Mouse (Mus musculus): ENCODE data around the gene Gm11077. TPM values are rescaled to one million over a fixed set of nuclear protein-coding genes. Genes with fewer than 3 reads are reported as not detected.

Gene Gm11077
- polyA plus RNA-seq, 1 experiment, result not detected

GRCm38 (mm10) chr6:140745586-140745985 lies 16.5 kb downstream of the Gm11077 start:
- TF ChIP-seq POLR2AphosphoS2 (IDR thresholded peaks at IDR 0.05; ENCODE audit: insufficient read length, low read depth) (no peak), TCF12 (IDR thresholded peaks at IDR 0.05; ENCODE audit: insufficient read depth, poor library complexity, severe bottlenecking) (no peak), SRF (IDR thresholded peaks at IDR 0.05; ENCODE audit: control insufficient read depth, insufficient read length, low read depth) (no peak), MAX (IDR thresholded peaks at IDR 0.05; ENCODE audit: low read depth) (no peak), POLR2A (IDR thresholded peaks at IDR 0.05; ENCODE audit: insufficient read length, low read depth) (no peak)
- Histone ChIP-seq H3K36me3 (ENCODE audit: control insufficient read depth, insufficient read depth) (no peaks in the 10 kb centered on the region), H3K79me2 (ENCODE audit: control insufficient read depth, insufficient read depth) (no peaks in the 10 kb centered on the region), H3K27me3 (ENCODE audit: control insufficient read depth, insufficient read depth, insufficient read length) (no peaks in the 10 kb centered on the region), H3ac (ENCODE audit: control insufficient read depth, insufficient read length) (no peak overlapping the region), H3K4me2 (ENCODE audit: low read depth) (no peak overlapping the region), H3K4me3 (no peak overlapping the region)

- no peaks in the 10 kb centered on the region for H3K27me3 ChIP-seq (ENCODE audit: control insufficient read depth, insufficient read depth, insufficient read length)
- TF ChIP-seq SRF (IDR thresholded peaks at IDR 0.05; ENCODE audit: control insufficient read depth, insufficient read length, low read depth) (no peak), POLR2AphosphoS2 (IDR thresholded peaks at IDR 0.05; ENCODE audit: insufficient read length, low read depth) (no peak), USF1 (IDR thresholded peaks at IDR 0.05; ENCODE audit: low read depth) (no peak), MYOD1 (IDR thresholded peaks at IDR 0.05; ENCODE audit: control insufficient read depth in 1 of 3, insufficient read length in 2 of 3, low read depth in 2 of 3) (no peak), CEBPB (IDR thresholded peaks at IDR 0.05; ENCODE audit: insufficient read depth, poor library complexity, severe bottlenecking) (no peak), MAX (IDR thresholded peaks at IDR 0.05; ENCODE audit: low read depth) (no peak), POLR2A (IDR thresholded peaks at IDR 0.05; ENCODE audit: insufficient read length, low read depth) (no peak), REST (IDR thresholded peaks at IDR 0.05; ENCODE audit: insufficient read depth, insufficient read length) (no peak), E2F4 (IDR thresholded peaks at IDR 0.05; ENCODE audit: insufficient read depth) (no peak), TCF12 (IDR thresholded peaks at IDR 0.05; ENCODE audit: insufficient read depth, poor library complexity, severe bottlenecking) (no peak), TCF3 (IDR thresholded peaks at IDR 0.05; ENCODE audit: insufficient read length, low read depth) (no peak), MYOG (IDR thresholded peaks at IDR 0.05; ENCODE audit: control insufficient read depth in 1 of 3, insufficient read depth in 1 of 3, insufficient read length in 2 of 3, low read depth in 2 of 3) (no peak)
- no peaks in the 10 kb centered on the region for H3K79me2 ChIP-seq (ENCODE audit: control insufficient read depth, insufficient read depth)
- H3K4me2 ChIP-seq (ENCODE audit: low read depth), result no peak overlapping the region
- H3K4me3 ChIP-seq, result no peak overlapping the region
- no peak overlapping the region for H3ac ChIP-seq (ENCODE audit: control insufficient read depth, insufficient read length)
- no peaks in the 10 kb centered on the region for H3K36me3 ChIP-seq (ENCODE audit: control insufficient read depth, insufficient read depth)
These were observed 18.5 kb downstream of the Gm11077 start for GRCm38 (mm10) chr6:140747591-140747990.

- Histone ChIP-seq H3K4me3 (no peak overlapping the region), H3K4me2 (ENCODE audit: low read depth) (no peak overlapping the region), H3K79me2 (ENCODE audit: control insufficient read depth, insufficient read depth) (no peaks in the 10 kb centered on the region), H3ac (ENCODE audit: control insufficient read depth, insufficient read length) (no peak overlapping the region), H3K36me3 (ENCODE audit: control insufficient read depth, insufficient read depth) (no peaks in the 10 kb centered on the region), H3K27me3 (ENCODE audit: control insufficient read depth, insufficient read depth, insufficient read length) (no peaks in the 10 kb centered on the region)
- TF ChIP-seq CEBPB (IDR thresholded peaks at IDR 0.05; ENCODE audit: insufficient read depth, poor library complexity, severe bottlenecking), result no peak
- TF ChIP-seq POLR2A (IDR thresholded peaks at IDR 0.05; ENCODE audit: insufficient read length, low read depth), result no peak
- no peak for TF ChIP-seq USF1 (IDR thresholded peaks at IDR 0.05; ENCODE audit: low read depth)
- no peak for TF ChIP-seq POLR2AphosphoS2 (IDR thresholded peaks at IDR 0.05; ENCODE audit: insufficient read length, low read depth)
- TF ChIP-seq MYOD1 (IDR thresholded peaks at IDR 0.05; ENCODE audit: control insufficient read depth in 1 of 3, insufficient read length in 2 of 3, low read depth in 2 of 3), result no peak
- no peak for TF ChIP-seq E2F4 (IDR thresholded peaks at IDR 0.05; ENCODE audit: insufficient read depth)
- TF ChIP-seq MYOG (IDR thresholded peaks at IDR 0.05; ENCODE audit: control insufficient read depth in 1 of 3, insufficient read depth in 1 of 3, insufficient read length in 2 of 3, low read depth in 2 of 3), result no peak
- no peak for TF ChIP-seq TCF3 (IDR thresholded peaks at IDR 0.05; ENCODE audit: insufficient read length, low read depth)
- TF ChIP-seq SRF (IDR thresholded peaks at IDR 0.05; ENCODE audit: control insufficient read depth, insufficient read length, low read depth), result no peak
- TF ChIP-seq REST (IDR thresholded peaks at IDR 0.05; ENCODE audit: insufficient read depth, insufficient read length), result no peak
- TF ChIP-seq TCF12 (IDR thresholded peaks at IDR 0.05; ENCODE audit: insufficient read depth, poor library complexity, severe bottlenecking), result no peak
- no peak for TF ChIP-seq MAX (IDR thresholded peaks at IDR 0.05; ENCODE audit: low read depth)
These were observed 21.4 kb downstream of the Gm11077 start for GRCm38 (mm10) chr6:140750371-140751080.

GRCm38 (mm10) chr6:140766365-140766764 lies 37.3 kb downstream of the Gm11077 start:
- Histone ChIP-seq H3K4me2 (ENCODE audit: low read depth) (no peak overlapping the region), H3K36me3 (ENCODE audit: control insufficient read depth, insufficient read depth) (no peaks in the 10 kb centered on the region), H3K4me3 (no peak overlapping the region), H3ac (ENCODE audit: control insufficient read depth, insufficient read length) (no peak overlapping the region), H3K79me2 (ENCODE audit: control insufficient read depth, insufficient read depth) (no peaks in the 10 kb centered on the region), H3K27me3 (ENCODE audit: control insufficient read depth, insufficient read depth, insufficient read length) (no peaks in the 10 kb centered on the region)
- no peak for TF ChIP-seq TCF12 (IDR thresholded peaks at IDR 0.05; ENCODE audit: insufficient read depth, poor library complexity, severe bottlenecking)
- TF ChIP-seq CEBPB (IDR thresholded peaks at IDR 0.05; ENCODE audit: insufficient read depth, poor library complexity, severe bottlenecking), result no peak

GRCm38 (mm10) chr6:140767237-140767636 lies 38.2 kb downstream of the Gm11077 start:
- H3K79me2 ChIP-seq (ENCODE audit: control insufficient read depth, insufficient read depth), result no peaks in the 10 kb centered on the region
- H3K4me2 ChIP-seq (ENCODE audit: low read depth), result no peak overlapping the region
- TF ChIP-seq REST (IDR thresholded peaks at IDR 0.05; ENCODE audit: insufficient read depth, insufficient read length), result no peak
- no peak for TF ChIP-seq TCF12 (IDR thresholded peaks at IDR 0.05; ENCODE audit: insufficient read depth, poor library complexity, severe bottlenecking)
- no peak for TF ChIP-seq E2F4 (IDR thresholded peaks at IDR 0.05; ENCODE audit: insufficient read depth)
- no peak for TF ChIP-seq POLR2A (IDR thresholded peaks at IDR 0.05; ENCODE audit: insufficient read length, low read depth)
- no peak for TF ChIP-seq POLR2AphosphoS2 (IDR thresholded peaks at IDR 0.05; ENCODE audit: insufficient read length, low read depth)
- TF ChIP-seq USF1 (IDR thresholded peaks at IDR 0.05; ENCODE audit: low read depth), result no peak
- TF ChIP-seq MYOG (IDR thresholded peaks at IDR 0.05; ENCODE audit: control insufficient read depth in 1 of 3, insufficient read depth in 1 of 3, insufficient read length in 2 of 3, low read depth in 2 of 3), result no peak
- TF ChIP-seq SRF (IDR thresholded peaks at IDR 0.05; ENCODE audit: control insufficient read depth, insufficient read length, low read depth), result no peak
- no peak for TF ChIP-seq MAX (IDR thresholded peaks at IDR 0.05; ENCODE audit: low read depth)
- no peak for TF ChIP-seq CEBPB (IDR thresholded peaks at IDR 0.05; ENCODE audit: insufficient read depth, poor library complexity, severe bottlenecking)
- TF ChIP-seq MYOD1 (IDR thresholded peaks at IDR 0.05; ENCODE audit: control insufficient read depth in 1 of 3, insufficient read length in 2 of 3, low read depth in 2 of 3), result no peak
- no peak for TF ChIP-seq TCF3 (IDR thresholded peaks at IDR 0.05; ENCODE audit: insufficient read length, low read depth)
- no peak overlapping the region for H3ac ChIP-seq (ENCODE audit: control insufficient read depth, insufficient read length)
- H3K27me3 ChIP-seq (ENCODE audit: control insufficient read depth, insufficient read depth, insufficient read length), result no peaks in the 10 kb centered on the region
- no peak overlapping the region for H3K4me3 ChIP-seq
- H3K36me3 ChIP-seq (ENCODE audit: control insufficient read depth, insufficient read depth), result no peaks in the 10 kb centered on the region
